Mouse (Mus musculus) small intestine, adult 2 months (tissue): ENCODE results near the gene Vax2.

Source experiments
- CTCF ChIP-seq: fragments of 200-500 bp; IDR thresholded peaks from 2 replicates; pipeline ENCODE4 v1.5.1; 2012; ENCODE audit warnings: low read depth, mild to moderate bottlenecking, control low read depth, inconsistent platforms, low read length, moderate library complexity, mixed read lengths; ENCODE audit not compliant: insufficient replicate concordance, insufficient read length; ENCODE audit errors: extremely low read depth
- POLR2A ChIP-seq: fragments of 200-500 bp; IDR thresholded peaks from 2 replicates; pipeline ENCODE4 v1.6.1; 2012; ENCODE audit warnings: low read depth, mild to moderate bottlenecking, control low read depth, inconsistent platforms, low read length, moderate library complexity

DNA sequence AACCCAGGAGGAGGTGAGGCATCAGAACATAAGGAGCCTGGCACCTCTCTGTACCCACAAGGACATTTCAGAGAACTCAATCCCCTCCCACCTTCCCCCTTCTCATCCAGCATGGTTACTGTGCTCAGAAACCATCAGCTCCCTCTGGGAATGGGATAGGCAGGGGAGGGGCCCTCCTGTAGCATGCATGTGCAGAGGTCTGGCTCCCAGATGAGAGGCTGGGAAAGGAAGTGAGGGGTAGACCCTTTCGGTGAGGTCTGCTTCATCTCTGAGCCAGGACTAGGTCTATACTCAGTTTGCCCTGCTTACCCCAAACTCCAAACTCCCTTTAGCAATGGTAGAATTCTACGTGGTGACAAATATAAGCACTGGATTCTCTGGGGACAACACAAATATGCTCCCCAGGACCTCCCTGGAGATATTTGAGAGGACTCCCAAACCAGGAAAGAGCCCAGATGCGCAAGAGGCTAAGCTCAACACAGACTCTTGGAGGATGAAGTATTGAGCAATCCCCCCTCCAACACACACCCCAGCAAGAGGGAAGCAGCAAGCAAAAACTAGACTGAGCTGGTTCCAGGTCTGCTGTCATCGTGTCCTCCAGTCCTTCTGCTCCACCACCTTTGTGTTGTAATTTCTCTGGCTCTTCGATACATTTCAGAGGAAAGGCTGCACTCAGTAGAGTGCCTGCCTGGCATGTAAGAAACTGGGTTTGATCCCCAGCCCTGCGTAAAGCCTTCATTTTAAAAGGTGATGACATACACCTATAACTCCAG lies 3.1 kb upstream of the Vax2 start:
- TF ChIP-seq CTCF: no peak
- TF ChIP-seq POLR2A: no peak
